Mouse (Mus musculus) intestine, postnatal 0 days (tissue): ENCODE data around the gene Tbc1d16. TPM values are rescaled to one million over a fixed set of nuclear protein-coding genes. Genes with fewer than 3 reads are reported as not detected.
A peak's percentile ranks its signal among the peaks of the same experiment; 100 is the strongest.

Experiments
- ATAC-seq: fragments of 200-750 bp; cut with Nextera tagmentation; 2 replicates; pipeline ENCODE4 v1.8.0; 2017; ENCODE audit warnings: mild to moderate bottlenecking, moderate TSS enrichment, moderate library complexity
- H3K27ac ChIP-seq: fragments of 300-500 bp; sonication (generic); 2 replicates; pipeline ENCODE4 v1.5.1; 2014; ENCODE audit warnings: mild to moderate bottlenecking, low read depth, low read length, moderate library complexity
- H3K27me3 ChIP-seq: fragments of 300-500 bp; sonication (generic); replicated peaks from 2 replicates; pipeline ENCODE4 v1.6.1; 2014; ENCODE audit warnings: low read length, mixed read lengths; ENCODE audit not compliant: control insufficient read depth, insufficient read depth
- H3K36me3 ChIP-seq: fragments of 300-500 bp; sonication (generic); 2 replicates; pipeline ENCODE4 v1.6.1; 2014; ENCODE audit warnings: mild to moderate bottlenecking, moderate library complexity; ENCODE audit not compliant: control insufficient read depth, insufficient read depth
- H3K4me1 ChIP-seq: fragments of 300-500 bp; sonication (generic); replicated peaks from 2 replicates; pipeline ENCODE4 v1.6.1; 2014; ENCODE audit warnings: antibody characterized with exemption, low read length, mixed read lengths; ENCODE audit not compliant: control insufficient read depth, insufficient read depth
- H3K4me2 ChIP-seq: fragments of 300-500 bp; sonication (generic); replicated peaks from 2 replicates; pipeline ENCODE4 v1.6.1; 2014; ENCODE audit warnings: low read depth, mild to moderate bottlenecking, moderate library complexity
- H3K4me3 ChIP-seq: fragments of 300-500 bp; sonication (generic); 2 replicates; pipeline ENCODE4 v1.5.1; 2014; ENCODE audit warnings: low read depth, low read length
- H3K9ac ChIP-seq: fragments of 300-500 bp; sonication (generic); 2 replicates; pipeline ENCODE4 v1.6.1; 2014; ENCODE audit warnings: mild to moderate bottlenecking, low read depth, low read length
- H3K9me3 ChIP-seq: fragments of 300-500 bp; sonication (generic); 2 replicates; pipeline ENCODE4 v1.6.1; 2016; ENCODE audit warnings: mixed run types; ENCODE audit not compliant: control insufficient read depth
- CTCF ChIP-seq: sonication (generic); IDR thresholded peaks from 2 replicates; pipeline ENCODE4 v1.5.1; 2016; ENCODE audit warnings: low read depth, mild to moderate bottlenecking, control low read depth, antibody characterized with exemption, moderate library complexity
- WGBS: fragments of 180-500 bp; shearing (Covaris S2); extraction: QIAGEN DNeasy Blood & Tissue Kit; methylation state at CpG from one replicate; pipeline ENCODE4 v1.1.7; 2014; 5-methylcytosine and 5-hydroxymethylcytosine counted together
- polyA plus RNA-seq: library from polyadenylated mRNA; unstranded; fragments of >200 nt; fragmentation: Nextera tagmentation; extraction: Ambion mirVana; gene quantifications from 2 replicates; pipeline ENCODE4 v1.2.1, GENCODE M21; 2015

Tbc1d16 gene
- polyA plus RNA-seq, 1 experiment from 2014 or later = 3.8 TPM

DNA sequence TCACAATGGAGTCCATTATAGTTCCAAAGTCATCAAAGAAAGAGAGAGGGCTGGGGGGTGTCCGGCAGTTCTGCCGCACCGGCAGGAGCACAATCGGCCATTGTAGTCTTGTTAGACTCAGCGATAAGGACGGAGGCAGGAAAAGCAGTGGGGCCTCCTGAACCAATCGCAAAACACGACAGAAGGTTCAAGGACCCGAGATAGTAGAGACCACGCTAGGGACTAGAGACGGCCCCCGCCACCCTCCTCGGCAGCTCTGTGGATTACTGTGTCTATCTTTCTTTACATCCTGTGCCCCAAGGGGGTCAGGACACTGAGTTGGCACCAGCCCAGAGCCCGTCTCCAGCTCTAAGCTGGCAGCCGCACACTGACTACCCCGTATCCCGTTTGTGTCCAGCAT is 93.7 kb downstream of the Tbc1d16 start:
- H3K27me3 ChIP-seq = no peaks in the 10 kb centered on the region
- TF ChIP-seq CTCF = no peak
- peak overlapping the region; percentile 18 for H3K4me2 ChIP-seq
- ATAC-seq = peak; percentile 54
- no peaks in the 10 kb centered on the region for H3K36me3 ChIP-seq
- 22% methylated on average over 17 of the region's 17 CpGs for WGBS
- no peak overlapping the region for H3K4me3 ChIP-seq
- no peaks in the 10 kb centered on the region for H3K9me3 ChIP-seq
- no peak overlapping the region for H3K9ac ChIP-seq
- peaks cover 14% of the 10 kb centered on the region for H3K4me1 ChIP-seq
- peak overlapping the region; percentile 61 for H3K27ac ChIP-seq

DNA sequence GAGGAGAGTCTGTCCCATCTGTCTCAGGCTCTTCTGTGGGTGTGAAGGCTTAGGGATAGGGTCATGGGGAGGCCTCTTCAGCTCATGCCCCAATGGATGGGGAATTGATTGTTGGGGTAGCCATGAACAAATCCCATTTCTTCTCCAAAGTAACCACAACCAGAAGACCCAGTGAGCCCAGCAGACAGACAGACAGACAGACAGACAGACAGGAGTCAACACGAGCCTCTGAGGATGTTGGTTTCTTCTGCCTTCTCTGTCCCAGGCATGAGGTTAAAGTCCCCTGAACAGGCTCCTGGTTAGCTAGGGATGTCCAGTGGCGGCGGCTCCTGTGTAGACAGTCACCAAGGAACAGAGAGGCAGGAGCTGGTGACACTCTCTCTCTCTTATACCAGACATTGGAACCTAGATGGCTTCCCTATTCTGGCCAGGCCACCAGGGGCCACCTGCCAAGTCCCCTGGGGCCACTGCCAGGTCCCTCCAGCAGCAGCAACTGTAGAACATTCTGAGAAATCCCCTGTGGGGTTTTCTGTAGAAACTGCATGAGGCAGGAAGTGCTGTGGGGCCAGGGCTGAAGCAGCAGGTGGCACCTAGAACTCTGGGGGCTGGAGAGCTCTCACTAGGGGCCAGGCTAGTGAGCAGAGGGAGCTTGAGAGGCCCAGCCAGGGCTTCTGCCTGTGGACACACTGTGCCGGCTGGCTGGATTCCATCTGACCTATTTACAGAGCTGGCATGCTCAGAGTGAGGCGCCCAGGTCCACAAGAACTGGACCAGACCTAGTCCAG is 94.7 kb downstream of the Tbc1d16 start:
- H3K9me3 ChIP-seq = no peaks in the 10 kb centered on the region
- no peak overlapping the region for H3K9ac ChIP-seq
- TF ChIP-seq CTCF = peak; percentile 23; the same call in 1 of the 2 replicates
- H3K4me1 ChIP-seq = peaks cover 19% of the 10 kb centered on the region
- H3K36me3 ChIP-seq = no peaks in the 10 kb centered on the region
- peak; percentile 25 for ATAC-seq
- 34% methylated on average over 5 of the region's 5 CpGs for WGBS
- H3K4me2 ChIP-seq = no peak overlapping the region
- no peaks in the 10 kb centered on the region for H3K27me3 ChIP-seq
- H3K27ac ChIP-seq = peak overlapping the region; percentile 61
- H3K4me3 ChIP-seq = no peak overlapping the region

DNA sequence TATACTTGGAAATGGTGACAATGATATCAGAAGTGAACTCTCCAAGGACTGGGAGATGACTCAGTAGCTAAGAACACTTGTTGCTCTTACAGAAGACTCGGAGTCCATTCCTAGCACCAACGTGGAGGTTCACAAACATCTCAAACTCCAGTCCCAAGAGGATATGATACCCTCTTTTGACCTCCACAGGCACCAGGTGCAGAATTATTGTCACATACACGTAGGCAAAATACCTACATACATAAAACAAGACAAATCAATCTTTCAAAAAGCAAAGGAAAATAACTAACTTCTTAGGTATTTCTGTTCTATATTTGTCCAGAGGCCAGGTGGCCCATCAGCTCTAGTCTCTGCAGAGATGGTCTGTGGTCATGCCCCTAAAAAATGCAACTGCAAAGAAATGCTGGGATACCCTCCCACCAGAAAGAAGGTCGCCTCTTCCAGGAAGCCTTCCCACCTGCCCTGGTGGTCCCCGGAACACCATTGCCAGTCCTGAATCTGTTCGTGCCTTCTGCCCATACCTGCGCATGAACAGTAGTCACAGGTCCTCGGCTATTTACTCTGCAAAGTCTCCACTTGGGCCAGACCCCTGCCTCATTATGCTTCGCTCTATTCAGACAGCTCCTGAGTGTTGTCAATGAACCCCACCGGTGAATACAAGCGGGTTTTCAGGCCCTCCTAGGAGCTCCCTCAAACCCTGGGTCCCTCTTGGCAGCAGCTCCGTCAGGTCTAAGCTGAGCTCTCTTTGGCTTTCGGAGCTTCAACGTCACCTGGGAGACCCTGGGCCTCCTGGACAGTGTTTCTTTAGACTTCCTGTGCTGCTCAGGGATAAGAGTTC is 95.9 kb downstream of the Tbc1d16 start:
- no peak overlapping the region for H3K9ac ChIP-seq
- no peaks in the 10 kb centered on the region for H3K9me3 ChIP-seq
- H3K4me3 ChIP-seq = no peak overlapping the region
- H3K36me3 ChIP-seq = no peaks in the 10 kb centered on the region
- no peak for TF ChIP-seq CTCF
- H3K27ac ChIP-seq = no peak overlapping the region
- no peak overlapping the region for H3K4me2 ChIP-seq
- WGBS = 79% methylated on average over 14 of the region's 14 CpGs
- ATAC-seq = no peak
- H3K4me1 ChIP-seq = peaks cover 28% of the 10 kb centered on the region
- H3K27me3 ChIP-seq = no peaks in the 10 kb centered on the region

DNA sequence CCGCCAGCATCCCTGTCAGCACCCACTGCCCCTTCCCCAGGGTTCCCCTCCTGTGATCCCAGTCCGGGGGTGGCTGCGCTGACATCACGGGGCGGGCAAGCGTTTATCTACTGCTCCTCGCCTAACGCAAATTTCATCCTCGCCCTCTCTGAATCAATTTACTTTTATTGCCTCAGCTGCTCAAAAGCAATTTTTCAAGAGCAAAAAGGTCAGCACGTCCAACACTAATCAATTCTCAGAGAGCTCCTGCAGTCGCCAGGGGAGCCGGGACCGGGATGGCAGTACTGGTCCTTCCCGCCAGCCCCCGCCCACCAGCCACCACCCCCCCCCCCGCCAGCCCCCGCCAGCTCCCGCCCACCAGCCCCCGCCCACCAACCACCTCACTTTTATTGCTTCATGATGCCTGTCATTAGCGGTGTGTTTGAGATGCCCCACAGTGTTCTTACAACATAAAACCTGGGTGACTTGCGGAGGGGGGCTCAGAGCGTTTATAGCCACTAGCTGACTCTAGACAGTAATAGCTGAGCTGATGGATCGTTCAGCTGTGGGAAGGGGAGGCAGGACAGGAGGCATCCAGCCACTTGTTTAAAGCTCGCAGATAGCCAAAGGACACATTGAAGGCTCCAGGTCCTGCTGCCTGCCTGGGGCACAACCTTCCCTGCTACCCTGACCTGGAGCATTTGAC is 98.1 kb downstream of the Tbc1d16 start:
- H3K4me1 ChIP-seq = peaks cover 35% of the 10 kb centered on the region
- H3K9me3 ChIP-seq = no peaks in the 10 kb centered on the region
- H3K36me3 ChIP-seq = no peaks in the 10 kb centered on the region
- no peak for ATAC-seq
- no peak overlapping the region for H3K9ac ChIP-seq
- H3K27me3 ChIP-seq = no peaks in the 10 kb centered on the region
- TF ChIP-seq CTCF = no peak
- H3K4me3 ChIP-seq = no peak overlapping the region
- no peak overlapping the region for H3K27ac ChIP-seq
- 0 out of 2 replicates have a peak overlapping the region, but pooled peaks have one; percentile 28 for H3K4me2 ChIP-seq
- WGBS = 12% methylated on average over 24 of the region's 24 CpGs

DNA sequence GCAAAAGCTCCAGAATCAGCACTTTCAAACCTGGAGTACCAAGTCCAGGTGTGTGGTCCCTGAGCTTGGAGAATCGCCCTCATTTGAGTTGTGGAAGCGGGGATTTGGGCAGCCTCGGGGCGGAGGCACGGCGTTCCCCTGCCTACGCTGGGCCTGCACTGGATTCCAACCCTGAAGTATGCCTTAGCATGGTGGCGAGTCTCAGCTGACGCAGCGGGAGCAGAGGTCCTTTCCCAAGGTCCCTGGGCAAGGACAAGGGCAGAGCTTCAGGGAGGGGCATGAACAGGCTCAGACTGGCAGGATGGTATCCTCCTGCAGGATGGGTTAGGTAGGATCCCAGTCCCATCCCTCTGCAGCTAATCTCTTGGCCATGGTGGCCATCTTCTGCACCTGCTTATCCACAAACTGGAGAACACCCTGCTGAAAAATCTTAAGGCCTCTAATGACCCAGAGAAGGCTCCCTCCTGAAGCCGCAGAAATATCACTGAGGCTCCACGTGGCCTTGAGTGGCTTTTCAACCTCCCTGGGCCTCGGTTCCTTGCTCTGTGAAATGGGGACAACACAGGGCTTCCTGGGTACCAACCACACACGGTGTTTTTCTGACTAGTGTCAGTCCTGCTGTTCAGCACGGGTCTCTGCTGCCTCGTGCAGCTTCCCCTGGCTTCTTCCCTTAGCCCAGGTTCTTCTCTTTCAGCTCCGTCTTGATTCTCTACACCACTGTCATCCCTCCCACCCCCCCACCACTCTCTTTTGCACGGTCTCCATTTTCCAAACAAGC is 98.8 kb downstream of the Tbc1d16 start:
- ATAC-seq = no peak
- H3K4me2 ChIP-seq = no peak overlapping the region
- H3K4me1 ChIP-seq = peaks cover 30% of the 10 kb centered on the region
- H3K36me3 ChIP-seq = no peaks in the 10 kb centered on the region
- TF ChIP-seq CTCF = no peak
- no peaks in the 10 kb centered on the region for H3K27me3 ChIP-seq
- no peaks in the 10 kb centered on the region for H3K9me3 ChIP-seq
- no peak overlapping the region; the same call in 1 of the 2 replicates for H3K27ac ChIP-seq
- no peak overlapping the region for H3K4me3 ChIP-seq
- 45% methylated on average over 18 of the region's 18 CpGs for WGBS
- H3K9ac ChIP-seq = no peak overlapping the region
